Mouse (Mus musculus) 416B (cell line): ENCODE data around the gene Ccr9.
"Not testable (repeated sequence)": the region's sequence is repeated elsewhere in the genome, so short reads cannot be mapped to it uniquely, and the experiment has no call there.

ENCODE experiments used
- DNase-seq: peaks from one replicate; pipeline ENCODE4 v3.0.0; 2011; ENCODE audit warnings: low read depth

The Ccr9 gene

DNA sequence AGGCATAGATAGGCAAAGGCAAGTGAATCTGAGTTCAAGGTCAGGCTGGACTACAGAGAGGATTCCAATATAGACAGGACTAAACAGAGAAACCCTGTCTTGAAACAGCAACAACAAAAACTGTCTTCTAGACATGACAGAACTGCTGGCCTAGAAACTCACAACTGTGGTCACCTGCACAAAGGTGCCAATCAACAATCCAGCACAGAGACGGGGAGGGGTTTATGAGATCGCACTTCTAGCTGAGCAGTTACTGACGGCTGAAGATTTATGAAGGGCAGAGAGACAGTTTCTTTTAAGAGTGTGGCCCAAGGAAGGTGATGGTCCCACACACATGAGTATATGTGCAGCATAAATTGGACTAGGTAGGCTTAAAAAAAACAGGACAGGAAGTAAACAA lies 38.1 kb downstream of the Ccr9 start:
- DNase-seq: peak; percentile 8

- peak; percentile 99 for DNase-seq
These were observed 39.2 kb downstream of the Ccr9 start, which contains the start of gene Lztfl1 for GRCm38 (mm10) chr9:123717186-123718008. Gene Lztfl1 (minus strand): TSS chr9:123717697.

DNA sequence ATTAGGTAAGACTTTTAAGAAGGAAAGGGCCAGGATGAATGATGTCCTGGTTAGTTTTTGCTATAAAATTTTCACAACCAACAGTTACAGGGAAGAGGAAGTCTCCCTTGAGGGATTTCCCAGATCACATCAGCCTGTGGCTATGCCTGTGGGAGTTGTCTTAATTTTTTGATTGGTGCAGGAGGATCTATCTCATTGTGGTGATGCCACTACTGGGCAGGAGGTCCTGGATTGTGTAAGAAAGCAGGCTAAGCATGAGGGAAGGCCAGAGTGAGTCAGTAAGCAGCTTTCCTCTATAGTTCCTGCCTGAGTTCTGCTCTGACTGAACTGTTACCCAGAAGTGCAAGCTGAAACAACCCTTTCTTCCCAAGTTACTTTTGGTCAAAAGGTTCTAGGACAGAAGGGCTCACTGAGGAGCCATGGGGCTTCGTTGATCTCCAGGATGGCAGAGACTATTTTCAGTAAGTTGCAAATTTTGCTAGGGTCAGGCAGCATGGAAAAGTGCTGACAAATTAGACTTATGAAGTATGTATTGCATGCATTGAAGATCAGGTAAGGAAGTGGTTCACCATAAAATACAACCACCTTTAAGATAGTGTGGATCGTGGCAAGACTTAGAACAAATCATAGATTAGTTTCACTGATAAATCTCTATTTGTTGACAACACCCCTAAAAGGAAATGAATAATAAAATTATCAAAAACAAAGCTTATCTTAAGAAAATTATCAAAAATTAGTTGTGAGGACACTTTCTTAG lies 44.7 kb downstream of the Ccr9 start:
- peak; percentile 65 for DNase-seq

- DNase-seq: no peak
These were observed 53.0 kb downstream of the Ccr9 start for GRCm38 (mm10) chr9:123731271-123731670.

DNA sequence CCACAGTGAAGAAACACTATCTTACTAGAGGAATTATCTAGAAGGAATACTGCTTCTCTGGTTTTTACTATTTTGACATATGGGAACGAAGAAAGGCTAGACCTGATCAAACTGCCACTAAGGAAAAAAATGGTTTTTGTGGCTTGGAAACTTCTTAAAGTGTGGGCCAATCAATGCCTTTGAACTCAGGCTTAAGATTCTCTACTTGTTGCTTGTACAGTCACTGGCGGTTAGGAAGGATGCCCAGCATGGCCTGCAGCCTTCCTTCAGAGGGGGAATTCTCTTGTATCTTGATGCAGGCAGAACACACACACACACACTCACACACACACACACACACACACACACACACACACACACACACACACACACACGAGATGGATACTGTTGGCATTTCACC lies 55.9 kb downstream of the Ccr9 start:
- DNase-seq: no peak

- no peak for DNase-seq
These were observed 62.6 kb downstream of the Ccr9 start for GRCm38 (mm10) chr9:123740799-123741198.

DNA sequence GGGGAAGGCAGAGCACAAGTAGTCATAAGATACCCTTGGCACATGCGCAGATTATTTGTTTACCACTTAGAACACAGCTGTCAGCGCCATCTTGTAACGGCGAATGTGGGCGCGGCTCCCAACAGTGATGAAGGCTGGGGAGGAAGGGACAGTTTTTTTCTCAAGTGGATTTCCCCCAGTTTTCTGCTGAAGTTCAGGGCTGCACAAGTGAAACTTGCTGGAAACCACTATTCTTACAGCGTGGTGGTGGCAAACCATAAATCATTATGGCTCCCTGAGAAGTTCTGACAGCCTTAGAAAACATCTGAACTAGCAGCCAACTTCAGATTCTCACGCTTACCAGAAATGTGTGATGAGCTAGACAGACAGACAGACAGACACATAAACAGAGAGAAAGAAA lies 71.4 kb downstream of the Ccr9 start:
- DNase-seq: not testable (repeated sequence)

- peak; percentile 77 for DNase-seq
These were observed 76.1 kb downstream of the Ccr9 start for GRCm38 (mm10) chr9:123754333-123754732.

- no peak for DNase-seq
These were observed 78.5 kb downstream of the Ccr9 start for GRCm38 (mm10) chr9:123756752-123757151.

GRCm38 (mm10) chr9:123757326-123757725 lies 79.1 kb downstream of the Ccr9 start:
- no peak for DNase-seq

GRCm38 (mm10) chr9:123758156-123758555 lies 79.9 kb downstream of the Ccr9 start:
- no peak for DNase-seq

GRCm38 (mm10) chr9:123758645-123759044 lies 80.4 kb downstream of the Ccr9 start:
- no peak for DNase-seq

DNA sequence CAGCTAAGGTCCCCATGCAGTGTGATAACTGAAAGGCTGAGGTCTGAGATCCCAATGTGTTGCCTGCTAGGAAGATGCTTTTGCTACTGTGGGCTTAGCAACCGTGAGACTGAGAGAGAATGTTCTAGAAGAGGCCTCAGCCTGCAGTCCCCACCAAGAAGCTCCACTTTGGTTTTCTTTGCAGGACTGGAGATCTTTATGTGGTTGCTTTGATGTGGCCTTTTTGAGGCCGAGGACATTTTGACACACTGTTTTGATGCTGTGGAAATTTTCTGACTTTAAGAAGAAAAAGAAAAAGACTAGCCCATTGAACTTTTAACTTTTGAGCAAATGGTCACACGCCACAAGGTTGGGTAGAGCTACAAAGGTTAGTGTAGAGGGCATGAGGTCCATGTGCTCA lies 82.6 kb downstream of the Ccr9 start:
- no peak for DNase-seq

- no peak for DNase-seq
These were observed 84.6 kb downstream of the Ccr9 start for GRCm38 (mm10) chr9:123762886-123763285.

DNA sequence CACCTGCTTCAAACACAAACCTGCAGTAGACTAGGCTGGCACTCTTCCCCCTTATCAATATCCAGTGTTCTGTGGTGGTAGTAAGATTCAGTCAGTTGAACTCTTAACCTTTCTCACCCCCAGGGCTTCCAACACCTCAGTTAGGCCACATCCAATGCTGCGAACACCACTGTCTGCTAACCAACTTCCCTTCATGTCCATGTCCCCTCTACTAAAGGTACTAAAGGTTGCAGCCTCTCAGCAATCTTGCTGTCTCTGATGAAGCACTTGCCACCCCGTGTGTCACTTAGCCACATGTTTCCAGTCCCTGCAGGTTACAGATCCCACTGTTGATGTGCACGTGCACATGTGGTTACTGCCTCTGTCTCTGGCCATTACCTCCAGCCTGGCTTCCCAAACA lies 85.5 kb downstream of the Ccr9 start:
- no peak for DNase-seq

DNA sequence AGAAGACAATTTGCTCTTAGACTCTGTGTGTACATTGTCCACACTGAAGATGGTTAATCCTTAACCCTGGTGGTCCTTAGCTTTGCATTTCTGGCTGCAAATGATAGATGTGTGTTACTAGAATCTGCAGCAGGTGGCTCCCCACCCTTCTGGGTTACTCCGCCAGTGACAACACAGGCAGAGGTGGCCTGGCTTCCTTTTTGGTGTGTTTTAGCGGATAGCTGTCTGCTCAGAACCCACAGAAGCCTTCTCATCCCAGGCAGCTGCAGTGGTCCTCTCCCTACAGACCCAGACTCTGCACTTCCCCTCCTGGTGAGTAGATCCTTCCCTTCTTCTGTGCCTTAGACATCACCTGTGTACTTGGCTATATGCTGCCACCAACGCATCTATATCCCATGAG lies 88.8 kb downstream of the Ccr9 start:
- DNase-seq: no peak

GRCm38 (mm10) chr9:123768443-123768842 lies 90.2 kb downstream of the Ccr9 start:
- peak; percentile 53 for DNase-seq

DNA sequence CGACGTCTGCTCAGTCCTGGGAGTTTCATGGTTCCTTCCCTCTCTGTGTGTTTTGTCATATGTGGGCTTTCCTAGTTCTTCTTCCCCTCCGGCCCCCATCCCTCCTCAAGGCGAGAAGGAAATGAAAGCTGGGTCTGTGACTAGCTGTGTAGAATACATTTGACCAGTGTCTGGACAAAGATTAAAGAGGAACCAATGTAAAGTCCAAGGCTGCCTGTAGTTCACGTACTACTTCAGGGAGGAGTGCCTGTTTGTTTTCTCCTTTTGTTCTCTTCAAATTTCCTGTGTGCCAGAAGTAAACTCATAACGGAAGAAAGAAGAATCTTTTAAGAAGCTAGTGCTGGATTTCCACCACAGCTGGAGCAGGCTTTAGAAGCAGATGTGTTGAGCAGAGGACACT lies 91.3 kb downstream of the Ccr9 start:
- no peak for DNase-seq

GRCm38 (mm10) chr9:123773299-123773698 lies 95.1 kb downstream of the Ccr9 start:
- peak; percentile 51 for DNase-seq

DNA sequence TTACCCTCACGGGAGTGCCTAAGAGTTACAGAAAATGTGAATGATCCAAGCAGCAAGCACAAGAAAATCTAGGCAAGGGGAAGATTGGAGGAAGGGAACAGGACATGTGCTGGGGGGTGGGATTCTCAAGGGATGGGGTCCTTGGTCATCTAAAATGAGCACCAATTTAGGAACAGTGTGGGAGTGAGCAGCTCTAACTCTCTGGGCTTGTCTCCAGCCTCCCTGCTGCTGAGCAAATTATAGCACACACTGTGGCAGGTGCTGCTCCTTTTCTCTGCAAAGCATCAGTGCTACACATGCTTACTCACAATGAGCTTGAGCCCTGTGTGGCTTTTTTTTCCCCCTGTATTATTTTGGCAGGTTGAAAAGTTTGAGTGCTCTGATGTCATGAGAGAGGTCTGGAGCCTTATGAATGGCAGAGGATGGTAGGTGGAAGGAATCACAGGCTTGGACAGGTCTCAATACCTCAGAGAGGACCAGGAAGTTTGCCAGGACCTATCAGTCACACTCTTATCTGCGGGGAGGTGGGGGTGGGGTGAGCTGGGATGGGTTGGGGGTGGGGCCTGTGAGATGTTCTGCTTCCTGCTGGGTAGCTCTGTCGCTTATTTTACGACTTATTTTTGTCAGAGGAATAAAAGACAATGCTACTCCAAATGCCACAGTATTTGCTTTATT lies 110.8 kb downstream of the Ccr9 start:
- no peak for DNase-seq

DNA sequence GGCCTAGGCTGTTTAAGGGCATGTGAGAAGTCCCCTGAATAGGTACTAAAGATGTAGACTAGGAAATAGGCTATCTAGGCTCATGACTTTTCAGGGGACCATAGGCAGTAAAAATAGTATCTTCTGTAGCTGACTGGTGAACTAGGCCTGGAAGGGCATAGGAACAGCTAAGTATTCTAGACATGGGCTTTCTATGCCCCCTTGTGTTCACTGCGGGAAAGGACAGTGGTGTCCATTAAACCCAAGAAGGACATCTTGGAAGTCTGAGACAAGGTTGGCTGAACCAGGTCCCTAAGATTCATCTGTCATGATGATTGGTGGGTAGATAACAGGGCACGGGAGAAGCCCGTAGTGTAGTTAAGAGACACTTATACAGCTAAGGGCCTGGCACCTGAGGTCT lies 117.9 kb downstream of the Ccr9 start:
- DNase-seq: peak; percentile 65

DNA sequence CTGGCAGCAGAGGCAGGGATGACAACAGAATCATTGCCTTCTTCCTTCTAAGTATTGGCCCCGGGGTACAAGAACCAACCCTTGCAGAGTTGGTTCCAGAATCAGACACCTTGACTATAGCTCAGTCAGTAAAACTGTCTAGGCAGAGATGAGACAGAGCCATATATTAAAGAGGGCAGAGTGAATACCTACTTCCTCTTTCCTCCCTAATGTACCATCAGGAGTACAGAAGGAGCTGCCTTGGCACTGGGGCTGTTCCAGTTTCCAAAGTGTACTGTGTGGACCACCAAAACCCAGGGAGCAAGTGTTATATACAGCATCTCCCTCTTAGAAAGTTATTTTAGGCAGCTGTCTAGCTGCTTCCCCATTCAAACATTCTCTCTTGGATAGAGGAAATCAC lies 123.3 kb downstream of the Ccr9 start:
- no peak for DNase-seq

DNA sequence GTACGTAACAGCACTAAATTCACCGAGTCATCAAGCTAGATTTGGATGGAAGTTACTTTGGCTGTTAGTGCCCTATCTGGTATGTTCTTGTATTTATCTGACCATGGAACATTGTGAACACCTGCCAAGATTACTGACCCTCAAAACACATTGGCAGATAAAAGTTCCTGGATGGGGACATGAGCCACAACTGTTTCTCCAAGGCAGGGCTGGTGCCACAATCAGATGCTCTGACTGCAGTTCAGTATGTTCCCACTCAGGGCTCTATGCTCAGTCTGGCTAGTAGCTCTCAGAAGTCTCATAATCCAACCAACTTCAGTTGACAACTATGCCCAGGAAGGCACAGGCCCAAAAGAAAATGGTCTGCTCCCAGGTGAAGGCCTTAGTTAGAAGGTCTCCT lies 124.2 kb downstream of the Ccr9 start:
- DNase-seq: no peak
